Mouse (Mus musculus): ENCODE measurements around the gene Nhlrc4.

The Nhlrc4 gene

DNA sequence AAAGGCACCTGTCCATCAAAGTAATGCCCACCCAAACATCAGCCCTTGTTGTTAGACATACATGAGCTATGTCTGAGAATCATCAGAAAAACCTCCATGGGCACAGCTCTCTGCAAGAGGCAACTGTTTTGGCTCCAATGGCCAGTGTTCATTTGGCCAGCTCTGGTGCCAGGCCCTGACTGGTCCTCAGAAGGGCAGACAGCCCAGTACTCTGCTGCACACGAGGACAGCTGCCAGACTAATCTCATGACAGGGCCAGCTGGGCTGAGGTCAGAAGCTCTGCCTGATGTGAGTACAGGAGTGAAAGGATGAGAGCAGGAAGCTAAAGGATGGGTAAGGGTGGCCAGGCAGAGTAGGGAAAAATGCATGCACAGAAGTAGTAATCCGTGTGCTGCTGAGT is 19.4 kb downstream of the Nhlrc4 start:
- DNase-seq (ENCODE audit: low spot score in 2 of 2): peak; percentile 59 to 68

DNA sequence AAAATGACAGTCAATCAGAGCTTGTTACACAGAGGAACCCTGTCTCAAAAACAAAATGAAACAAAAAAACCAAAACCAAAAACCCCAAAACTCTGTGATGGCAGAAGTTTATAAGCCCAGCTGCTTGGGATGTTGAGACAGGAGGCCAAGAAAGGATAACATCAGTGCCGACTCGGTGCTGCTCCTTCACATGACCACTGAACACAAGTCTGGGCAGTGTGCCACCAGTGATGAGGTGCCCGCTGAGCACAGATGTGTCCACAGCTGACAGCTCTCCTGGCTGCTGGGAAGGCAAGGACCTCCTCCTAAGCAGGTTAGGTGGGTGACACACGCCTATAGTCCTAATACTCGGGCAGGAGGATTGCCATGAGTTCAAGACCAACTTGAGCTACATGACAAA is 22.6 kb downstream of the Nhlrc4 start:
- DNase-seq (ENCODE audit: low spot score in 2 of 2): no peak

DNA sequence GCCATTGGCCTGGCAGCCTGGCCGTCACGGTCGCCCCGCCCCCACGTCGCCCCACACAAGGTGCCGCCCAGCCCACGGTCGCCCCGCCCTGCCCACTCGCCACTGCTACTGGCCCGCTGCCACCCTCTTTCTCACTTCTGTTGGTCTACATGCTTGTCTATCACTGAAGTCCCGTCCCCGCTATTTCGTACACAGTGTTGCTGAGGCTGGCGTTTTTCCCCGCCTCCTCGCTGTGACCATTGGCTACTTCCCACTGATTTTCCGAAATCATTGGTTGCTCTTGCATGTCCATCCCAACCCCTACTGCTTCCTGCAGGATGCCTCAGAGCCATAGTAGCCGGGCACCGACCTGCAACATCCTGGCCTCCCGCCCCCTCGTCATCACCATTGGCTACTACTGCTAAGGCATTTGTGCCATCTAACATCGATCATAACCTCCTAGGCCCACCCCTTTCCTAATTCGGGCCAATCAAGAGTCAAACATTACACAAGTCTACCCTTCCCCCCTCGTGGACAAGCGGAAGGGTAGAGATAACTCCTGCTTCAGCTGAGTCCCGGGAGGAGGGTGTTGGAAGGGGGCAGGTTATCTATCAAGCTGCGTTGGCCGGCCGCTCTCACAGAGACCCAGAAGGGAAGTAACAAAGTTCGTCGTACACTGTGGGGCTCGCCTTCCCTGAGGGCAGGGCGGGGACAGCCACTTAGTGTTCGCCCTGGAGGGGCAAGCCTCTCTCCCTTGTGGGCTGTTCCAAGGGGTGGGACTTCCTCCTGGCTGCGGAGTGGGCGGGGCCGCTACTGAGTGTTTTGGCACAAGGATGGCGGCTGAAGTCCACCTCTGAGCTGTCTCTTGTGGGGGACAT is 24.7 kb downstream of the Nhlrc4 start:
- peak; percentile 100 for DNase-seq (ENCODE audit: low spot score in 2 of 2)

DNA sequence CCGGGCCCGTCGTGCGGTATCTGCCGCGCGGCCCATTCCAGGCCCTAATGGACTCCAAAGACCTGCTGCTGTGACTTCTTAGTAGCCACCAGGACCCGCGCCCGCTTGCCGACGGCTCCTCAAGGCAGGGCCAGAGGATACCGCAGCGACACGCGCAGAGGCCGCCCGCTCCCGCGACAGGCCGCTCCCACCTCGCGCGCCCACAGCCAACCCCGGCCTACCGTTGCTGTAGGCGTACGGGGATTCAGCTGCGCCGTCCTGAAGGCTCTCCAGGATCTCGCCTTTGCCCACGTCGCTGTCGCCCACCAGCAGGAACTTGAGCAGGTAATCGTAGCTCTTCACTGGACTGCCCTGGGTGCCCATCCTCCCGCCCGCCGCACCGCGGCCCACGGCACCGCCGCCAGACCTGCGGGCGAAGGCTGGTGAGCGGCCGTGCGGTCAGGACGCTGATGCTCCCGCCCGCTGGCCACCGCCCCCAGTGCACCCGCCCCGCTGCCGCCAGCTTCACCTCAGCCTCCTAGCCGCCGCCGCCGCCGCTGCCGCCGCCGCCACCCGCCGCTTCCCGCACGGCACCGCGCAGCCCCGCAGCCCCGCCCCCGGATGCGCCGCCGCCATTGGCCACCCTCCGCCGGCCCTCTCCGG is 25.5 kb downstream of the Nhlrc4 start, which contains the start of gene Rab40c:
Gene Rab40c, minus strand, starts transcription at position 584 of the 642 bp plus-strand sequence.
- no peak for DNase-seq (ENCODE audit: low spot score in 2 of 2)

DNA sequence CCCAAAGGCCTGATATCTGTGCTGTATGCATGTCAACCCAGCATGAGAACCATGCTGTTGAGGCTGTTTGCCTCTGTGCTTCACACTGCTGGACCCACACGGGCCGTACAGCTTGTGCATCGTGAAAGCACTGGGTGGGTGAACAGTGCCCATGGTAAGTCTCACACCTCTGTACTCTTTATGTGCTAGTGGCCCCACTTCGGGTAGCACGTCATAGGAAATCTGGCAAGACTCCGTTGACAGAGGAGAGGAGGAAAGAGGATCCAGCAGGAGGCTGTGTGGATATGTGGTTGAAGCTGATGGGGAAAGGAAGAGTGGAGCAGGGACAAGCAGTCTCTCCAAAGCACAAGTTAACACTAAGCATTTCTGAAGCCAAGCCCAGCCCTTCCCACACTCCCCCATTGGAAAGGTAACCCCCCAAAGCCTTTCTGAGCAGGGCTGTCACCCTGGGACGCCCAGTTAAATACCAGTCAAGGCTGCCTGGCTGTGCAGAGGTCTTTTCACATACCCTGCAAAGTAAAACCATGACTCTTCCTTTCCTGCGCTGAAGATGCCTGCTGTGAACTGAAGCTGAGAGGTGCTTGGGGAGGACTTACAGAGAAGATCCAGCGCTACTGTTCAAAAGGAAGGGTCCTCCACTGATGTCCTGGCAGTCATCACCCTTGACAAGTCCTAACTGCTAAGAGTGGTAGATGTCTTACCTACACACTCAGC is 26.6 kb downstream of the Nhlrc4 start:
- DNase-seq (ENCODE audit: low spot score in 2 of 2): no peak

DNA sequence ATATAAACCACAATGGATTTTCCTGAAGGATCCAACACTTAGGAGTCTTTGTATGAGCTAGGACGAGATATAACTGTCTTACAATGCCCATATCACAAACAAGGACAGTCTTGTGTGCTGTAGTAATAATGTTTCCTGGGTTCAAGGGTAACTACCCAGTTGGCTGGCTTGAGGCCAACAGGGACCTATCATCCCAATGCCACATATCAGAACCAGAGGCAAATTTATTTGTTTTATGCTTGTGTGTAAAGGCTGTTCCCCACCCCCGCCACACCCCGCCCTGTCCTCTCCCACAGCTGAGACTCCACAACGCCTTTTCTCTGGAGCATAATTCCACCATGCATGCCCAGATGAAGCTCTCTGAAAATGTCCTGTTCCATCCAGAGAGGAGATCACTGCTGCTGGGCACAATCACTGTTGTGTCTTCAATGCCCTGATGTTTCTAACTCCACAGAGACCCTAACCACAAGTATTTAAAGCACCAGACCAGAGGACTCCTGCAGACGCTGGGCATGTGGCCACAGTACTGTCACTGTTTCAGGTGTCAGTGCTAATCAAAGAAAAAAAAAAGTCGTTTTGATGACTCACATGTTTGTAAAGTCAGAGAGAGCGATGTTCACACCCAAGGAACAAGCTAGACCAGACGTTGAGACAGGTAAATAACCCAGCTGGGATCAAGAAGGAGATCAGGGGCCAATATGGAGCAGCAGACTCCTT is 27.7 kb downstream of the Nhlrc4 start:
- no peak for DNase-seq (ENCODE audit: low spot score in 2 of 2)

DNA sequence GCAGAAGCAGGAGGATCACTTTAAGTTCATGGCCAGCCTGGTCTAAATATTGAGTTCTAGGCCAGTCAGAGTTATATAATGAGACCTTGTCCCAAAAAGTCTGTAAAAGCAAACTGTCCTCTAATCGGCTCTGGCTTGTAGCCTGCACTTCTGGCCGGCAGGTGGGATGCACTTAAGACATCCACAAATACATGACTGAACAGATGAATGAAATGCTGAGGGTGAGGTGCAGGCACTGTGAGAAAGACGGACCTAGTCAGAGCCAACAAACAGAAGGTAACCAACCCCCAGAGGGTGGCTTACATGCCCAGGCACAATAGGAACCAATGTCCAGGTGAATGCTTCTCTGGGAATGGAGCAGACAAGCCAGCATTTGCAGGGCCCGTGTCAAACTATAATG is 30.5 kb downstream of the Nhlrc4 start:
- no peak for DNase-seq (ENCODE audit: low spot score in 2 of 2)

DNA sequence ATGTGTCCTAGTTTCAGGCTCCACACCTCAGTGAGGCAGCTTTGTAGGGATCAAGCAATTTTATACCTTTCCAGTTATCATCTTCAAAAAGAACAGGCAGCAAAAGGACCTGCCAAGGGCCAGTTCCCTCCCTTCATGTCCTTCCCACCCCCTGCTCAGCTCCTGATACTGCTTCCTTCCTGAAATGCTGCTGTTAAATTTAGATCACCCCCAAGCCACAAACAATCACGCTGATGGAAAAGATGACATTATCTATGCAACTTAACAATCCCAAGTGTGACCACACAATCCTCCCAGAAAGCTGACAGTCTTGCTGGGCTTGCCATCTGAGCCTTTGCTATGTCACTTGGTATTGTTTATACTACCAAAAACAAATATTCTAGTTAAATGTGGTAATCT is 30.9 kb downstream of the Nhlrc4 start:
- DNase-seq (ENCODE audit: low spot score in 2 of 2): peak; percentile 58 to 67

DNA sequence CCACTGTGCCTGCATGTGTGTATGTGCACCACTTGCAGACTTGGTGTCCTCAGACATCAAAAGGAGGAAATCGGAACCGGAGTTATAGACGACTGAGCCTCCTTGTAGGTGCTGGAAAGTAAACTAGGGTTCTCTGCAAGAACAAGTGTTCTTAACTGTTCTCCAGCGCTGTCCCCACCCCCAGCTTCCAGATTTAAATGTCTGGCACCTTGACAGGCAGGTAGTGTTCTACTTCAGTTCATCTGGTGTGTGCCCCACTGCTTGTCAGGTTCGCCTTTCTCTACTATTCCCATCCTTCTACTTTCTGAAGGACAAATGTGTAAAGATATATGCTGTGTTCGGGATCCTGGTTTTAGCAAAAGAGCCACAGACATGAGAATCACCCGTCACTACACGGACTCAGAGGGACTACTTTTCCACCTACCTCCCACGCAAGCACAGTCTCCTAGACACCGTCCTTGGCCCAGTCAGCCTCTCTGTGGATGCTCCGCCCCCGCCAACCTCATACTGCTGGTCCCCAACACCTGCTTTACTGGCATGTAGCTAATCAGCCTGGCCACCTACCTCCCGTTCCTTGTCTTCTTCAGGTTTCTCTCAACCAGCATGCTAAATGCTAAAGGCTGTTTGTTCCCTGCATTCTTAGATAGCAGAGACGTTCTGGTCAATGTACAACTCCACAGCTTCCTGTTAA is 31.4 kb downstream of the Nhlrc4 start:
- no peak for DNase-seq (ENCODE audit: low spot score in 2 of 2)

DNA sequence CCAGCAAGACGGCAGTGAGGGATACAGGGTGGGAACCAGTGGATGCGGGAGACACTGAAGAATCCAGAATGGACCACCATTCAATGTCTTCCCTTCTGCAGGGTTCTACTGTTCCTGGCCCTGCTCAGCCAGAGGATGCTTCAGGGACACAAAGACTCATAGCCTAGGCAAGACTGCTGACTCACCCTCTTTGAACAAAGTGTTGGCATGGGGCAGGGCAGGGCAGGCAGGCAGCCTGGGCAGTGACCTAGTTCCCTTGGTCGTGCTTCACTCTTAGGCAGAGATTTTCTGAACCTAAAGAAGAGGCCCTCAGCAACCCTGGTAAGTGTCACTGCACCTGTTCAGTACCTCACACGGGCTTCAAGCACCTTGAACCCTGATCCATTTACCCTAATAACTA is 32.9 kb downstream of the Nhlrc4 start:
- DNase-seq (ENCODE audit: low spot score in 2 of 2): peak; percentile 41 to 56

DNA sequence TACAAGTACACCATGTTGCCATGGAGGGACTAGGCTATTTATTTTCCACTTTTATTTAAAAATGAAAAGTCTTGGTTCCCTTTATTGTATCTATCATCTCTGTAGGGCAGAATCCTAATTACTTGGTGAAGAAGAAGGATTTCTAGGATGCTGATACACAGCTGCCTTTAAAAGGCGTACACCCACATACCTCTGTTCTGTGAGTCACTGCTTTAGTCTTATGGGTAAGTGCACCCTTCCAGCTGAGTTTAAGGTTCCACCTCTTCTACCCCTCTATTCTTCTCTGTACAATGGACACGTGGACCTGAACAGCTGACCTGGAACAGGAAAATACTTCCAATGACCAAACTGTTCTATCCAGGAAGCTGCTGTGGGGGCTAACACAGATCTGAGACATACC is 37.1 kb downstream of the Nhlrc4 start:
- DNase-seq (ENCODE audit: low spot score in 2 of 2): no peak

DNA sequence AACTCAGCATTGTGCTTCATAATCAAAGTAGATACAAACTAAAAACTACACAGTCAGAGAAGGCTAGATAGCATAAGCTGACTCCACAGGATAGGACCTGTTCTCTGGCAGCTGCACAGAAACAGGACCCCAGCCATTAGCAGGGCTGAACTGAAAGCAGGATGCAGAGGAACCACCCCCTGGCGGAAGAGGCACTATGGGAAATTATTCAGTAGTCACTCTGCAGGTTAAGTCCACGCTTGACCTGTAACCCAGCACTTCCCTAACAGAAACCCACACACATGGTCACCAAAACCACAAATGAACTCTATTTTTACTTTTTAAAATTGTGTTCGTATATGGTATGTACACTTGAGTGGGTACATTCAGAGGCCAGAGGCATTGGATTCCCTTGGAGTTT is 41.7 kb downstream of the Nhlrc4 start:
- DNase-seq (ENCODE audit: low spot score in 2 of 2): no peak

DNA sequence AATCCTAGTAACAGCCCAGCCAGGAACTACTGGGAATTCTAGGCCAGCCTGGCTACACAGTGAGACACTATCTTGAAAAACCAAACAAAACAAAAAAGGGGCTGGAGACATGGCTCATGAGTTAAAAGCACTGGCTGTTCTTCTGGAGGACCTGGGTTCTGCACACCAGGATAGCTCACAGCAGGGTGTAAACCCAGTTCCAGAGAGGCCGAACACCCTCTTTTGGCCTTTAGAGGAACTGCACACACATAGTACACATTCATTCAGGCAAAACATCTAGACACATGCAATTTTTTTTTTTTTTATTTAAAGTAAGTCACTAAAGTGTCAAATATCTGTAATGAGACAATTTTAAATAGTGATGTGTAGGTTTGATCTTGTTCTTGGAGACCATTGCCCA is 44.6 kb downstream of the Nhlrc4 start:
- DNase-seq (ENCODE audit: low spot score in 2 of 2): no peak

DNA sequence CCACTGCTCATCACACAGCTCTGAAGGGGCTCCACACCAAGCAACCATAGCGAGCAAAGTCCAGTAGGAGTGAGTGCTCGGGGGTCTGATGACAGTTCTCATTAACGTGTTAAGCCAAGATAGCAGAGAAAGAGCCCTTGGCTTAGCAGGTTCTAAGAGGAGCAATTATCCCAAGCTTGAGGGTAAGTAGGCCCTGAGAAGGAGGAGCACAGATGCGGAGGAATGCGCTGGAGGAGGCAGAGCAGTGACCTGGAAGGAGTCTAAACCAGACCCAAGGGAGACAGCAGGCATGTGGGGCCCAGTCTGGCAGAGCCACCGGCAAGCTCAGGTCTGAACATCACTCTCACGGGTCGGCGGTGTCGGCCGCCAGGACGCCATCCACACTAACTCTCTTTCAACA is 48.9 kb downstream of the Nhlrc4 start:
- DNase-seq (ENCODE audit: low spot score in 2 of 2): no peak

DNA sequence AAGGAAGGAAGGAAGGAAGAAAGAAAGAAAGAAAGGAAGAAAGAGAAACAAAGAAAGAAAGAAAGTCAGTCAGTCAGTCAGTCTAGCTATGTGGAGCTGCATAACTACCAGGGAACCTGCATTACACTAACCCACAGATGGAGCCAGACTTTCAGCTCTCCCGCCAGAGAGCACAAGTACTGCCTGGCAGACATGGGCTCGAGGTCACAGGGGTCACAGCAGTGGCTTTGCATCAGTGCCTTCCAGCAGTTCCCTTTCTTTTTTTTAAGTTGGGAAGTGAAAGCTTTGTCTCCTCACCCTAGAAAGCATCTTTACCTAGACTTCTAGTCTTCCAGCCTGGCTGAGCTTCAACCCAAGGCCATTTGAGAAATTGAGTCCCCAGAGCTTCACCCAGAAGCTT is 49.3 kb downstream of the Nhlrc4 start:
- DNase-seq (ENCODE audit: low spot score in 2 of 2): no peak

DNA sequence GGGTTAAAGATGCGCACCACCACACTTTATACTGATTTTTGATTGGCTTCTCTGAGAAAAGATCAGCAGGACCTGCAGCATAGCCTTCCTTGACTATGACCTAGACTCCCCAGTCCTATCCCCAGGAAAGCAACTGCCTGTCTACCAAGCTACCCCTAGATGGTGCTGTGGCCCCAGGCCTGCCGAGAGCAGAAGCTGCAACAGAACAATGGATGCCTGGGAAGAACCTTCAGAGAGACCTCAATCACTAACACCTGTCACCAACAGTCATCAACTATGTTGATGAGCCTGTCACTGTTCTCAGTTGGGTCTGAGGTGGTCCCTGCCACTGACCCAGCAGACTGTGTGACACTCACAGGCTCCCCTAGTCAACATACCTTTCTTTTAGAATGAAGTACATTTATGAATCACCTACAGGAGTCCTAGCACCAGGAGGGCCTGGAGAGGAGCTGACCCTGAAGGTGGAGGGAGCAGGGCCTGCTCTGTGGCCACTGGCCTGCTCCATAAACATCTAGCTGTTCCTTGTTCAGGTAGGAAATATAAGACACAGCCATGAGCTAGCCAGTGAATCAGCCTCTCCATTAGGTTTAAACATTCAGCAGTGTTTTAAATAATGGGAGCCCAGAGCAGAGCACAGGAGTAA is 50.7 kb downstream of the Nhlrc4 start:
- DNase-seq (ENCODE audit: low spot score in 2 of 2): peak; percentile 55 to 58
